Mouse (Mus musculus) thymus, adult 2 months (tissue): ENCODE results near the gene Mmp19. TPM values are rescaled to one million over a fixed set of nuclear protein-coding genes. Genes with fewer than 3 reads are reported as not detected.

Experiments used
- DNase-seq: peaks from one replicate; pipeline ENCODE4 v3.0.0; 2021
- H3K27ac ChIP-seq: fragments of 200-500 bp; 2 replicates; pipeline ENCODE4 v1.5.1; 2012; ENCODE audit warnings: low read length, control low read depth; ENCODE audit not compliant: control insufficient read depth, insufficient read depth
- H3K27me3 ChIP-seq: fragments of 200-500 bp; 2 replicates; pipeline ENCODE4 v1.6.1; 2012; ENCODE audit warnings: mild to moderate bottlenecking, low read length, moderate library complexity, mixed read lengths; ENCODE audit not compliant: control insufficient read depth, insufficient read depth
- H3K36me3 ChIP-seq: fragments of 200-500 bp; 2 replicates; pipeline ENCODE4 v1.6.1; 2012; ENCODE audit warnings: mild to moderate bottlenecking, low read length, moderate library complexity; ENCODE audit not compliant: control insufficient read depth, insufficient read depth
- H3K4me1 ChIP-seq: fragments of 200-500 bp; replicated peaks from 2 replicates; pipeline ENCODE4 v1.6.1; 2012; ENCODE audit warnings: low read length; ENCODE audit not compliant: control insufficient read depth, insufficient read depth
- H3K4me3 ChIP-seq: fragments of 200-500 bp; 2 replicates; pipeline ENCODE4 v1.5.1; 2012; ENCODE audit warnings: mild to moderate bottlenecking, low read length, control low read depth, moderate library complexity; ENCODE audit not compliant: control insufficient read depth, insufficient read depth
- CTCF ChIP-seq: fragments of 200-500 bp; IDR thresholded peaks from 2 replicates; pipeline ENCODE4 v1.5.1; 2012; ENCODE audit warnings: mild to moderate bottlenecking, control low read depth, low read length, moderate library complexity, borderline replicate concordance; ENCODE audit not compliant: control insufficient read depth, poor library complexity, insufficient read depth; ENCODE audit errors: extremely low read depth
- POLR2A ChIP-seq: fragments of 200-500 bp; IDR thresholded peaks from 2 replicates; pipeline ENCODE4 v1.6.1; 2012; ENCODE audit warnings: mild to moderate bottlenecking, low read length, control low read depth, moderate library complexity; ENCODE audit not compliant: control insufficient read depth, poor library complexity, insufficient read depth; ENCODE audit errors: extremely low read depth
- WGBS: fragments of 180-500 bp; shearing (Covaris S2); methylation state at CpG from one replicate; pipeline ENCODE4 v1.1.7; 2018; 5-methylcytosine and 5-hydroxymethylcytosine counted together
- polyA plus RNA-seq: library from polyadenylated mRNA; depleted of rRNA; stranded (reverse); fragments of >200 nt; gene quantifications from 2 replicates; pipeline ENCODE4 v1.2.3, GENCODE M21; 2012

Gene Mmp19
- polyA plus RNA-seq, 1 experiment: 1.8 TPM

GRCm38 (mm10) chr10:128745946-128746613, 44.6 kb upstream of the Mmp19 start:
- H3K4me1 ChIP-seq: peaks cover 10% of the 10 kb centered on the region
- WGBS: 23% methylated on average over 10 of the region's 10 CpGs
- peak overlapping the region; percentile 100 for H3K27ac ChIP-seq
- H3K27me3 ChIP-seq: no peaks in the 10 kb centered on the region
- TF ChIP-seq CTCF: no peak
- TF ChIP-seq POLR2A: peak; percentile 38; the same call in 1 of the 2 replicates
- peak; percentile 86 for DNase-seq
- peak overlapping the region; percentile 67 for H3K4me3 ChIP-seq
- H3K36me3 ChIP-seq: no peaks in the 10 kb centered on the region

- H3K27ac ChIP-seq: peak overlapping the region; percentile 99
- peaks cover 2% of the 10 kb centered on the region; the same call in 1 of the 2 replicates for H3K36me3 ChIP-seq
- H3K4me1 ChIP-seq: peaks cover 10% of the 10 kb centered on the region
- TF ChIP-seq CTCF (no peak), POLR2A (no peak)
- peak overlapping the region; percentile 88 for H3K4me3 ChIP-seq
- no peak for DNase-seq
- H3K27me3 ChIP-seq: no peaks in the 10 kb centered on the region
- 20% methylated on average over 9 of the region's 9 CpGs for WGBS
Measured at GRCm38 (mm10) chr10:128746972-128747645, 43.6 kb upstream of the Mmp19 start.

- WGBS: under 1% methylated on average over 36 of the region's 36 CpGs
- H3K36me3 ChIP-seq: peaks cover 5% of the 10 kb centered on the region; the same call in 1 of the 2 replicates
- peaks cover 10% of the 10 kb centered on the region for H3K4me1 ChIP-seq
- peak; percentile 67 for DNase-seq
- no peaks in the 10 kb centered on the region for H3K27me3 ChIP-seq
- H3K27ac ChIP-seq: peak within 1 kb of the TSS; percentile 99
- peak within 1 kb of the TSS; percentile 88 for H3K4me3 ChIP-seq
- TF ChIP-seq POLR2A (no peak; the same call in none of the 2 replicates), CTCF (no peak)
Measured at GRCm38 (mm10) chr10:128747646-128748251, 43.0 kb upstream of the Mmp19 start, which contains the start of gene Pym1. Pym1 (plus strand) TSS chr10:128747889.

- H3K4me3 ChIP-seq: peak overlapping the region; percentile 88
- peaks cover 10% of the 10 kb centered on the region for H3K4me1 ChIP-seq
- under 1% methylated on average over 37 of the region's 37 CpGs for WGBS
- H3K27me3 ChIP-seq: no peaks in the 10 kb centered on the region
- peaks cover 7% of the 10 kb centered on the region for H3K36me3 ChIP-seq
- TF ChIP-seq CTCF: peak; percentile 51; the same call in 1 of the 2 replicates
- peak; percentile 67; the same call in 1 of the 2 replicates for TF ChIP-seq POLR2A
- peak overlapping the region; percentile 99 for H3K27ac ChIP-seq
- peak; percentile 80 for DNase-seq
Measured at GRCm38 (mm10) chr10:128748252-128748864, 42.4 kb upstream of the Mmp19 start.

GRCm38 (mm10) chr10:128772895-128773294, 17.8 kb upstream of the Mmp19 start:
- no peaks in the 10 kb centered on the region for H3K4me1 ChIP-seq
- TF ChIP-seq CTCF (no peak), POLR2A (no peak)
- no peaks in the 10 kb centered on the region for H3K27me3 ChIP-seq
- H3K36me3 ChIP-seq: no peaks in the 10 kb centered on the region
- no peak for DNase-seq
- H3K4me3 ChIP-seq: no peak overlapping the region
- no peak overlapping the region for H3K27ac ChIP-seq
- 92% methylated on average over 2 of the region's 2 CpGs for WGBS

GRCm38 (mm10) chr10:128773685-128774084, 17.0 kb upstream of the Mmp19 start:
- 31% methylated on average over 5 of the region's 5 CpGs for WGBS

More at GRCm38 (mm10) chr10:128773685-128774084, 17.0 kb upstream of the Mmp19 start:
- Histone ChIP-seq H3K27me3 (no peaks in the 10 kb centered on the region), H3K27ac (no peak overlapping the region), H3K4me3 (no peak overlapping the region), H3K4me1 (no peaks in the 10 kb centered on the region), H3K36me3 (no peaks in the 10 kb centered on the region)
- TF ChIP-seq CTCF (no peak), POLR2A (no peak)
- no peak for DNase-seq
